Mouse (Mus musculus) kidney, embryonic 16.5 days (tissue): ENCODE data around the gene Col4a4. TPM values are rescaled to one million over a fixed set of nuclear protein-coding genes. Genes with fewer than 3 reads are reported as not detected.
A peak's percentile ranks its signal among the peaks of the same experiment; 100 is the strongest.

Source experiments
- ATAC-seq: fragments of 200-750 bp; cut with Nextera tagmentation; 2 replicates; pipeline ENCODE4 v1.8.0; 2017; ENCODE audit warnings: moderate TSS enrichment; ENCODE audit not compliant: low FRiP score, low TSS enrichment
- H3K27ac ChIP-seq: fragments of 300-500 bp; sonication (generic); 2 replicates; pipeline ENCODE4 v1.5.1; 2014; ENCODE audit warnings: low read length
- H3K27me3 ChIP-seq: fragments of 300-500 bp; sonication (generic); 2 replicates; pipeline ENCODE4 v1.6.1; 2014; ENCODE audit warnings: low read length, control low read depth, mixed read lengths; ENCODE audit not compliant: insufficient read depth
- H3K36me3 ChIP-seq: fragments of 300-500 bp; sonication (generic); 2 replicates; pipeline ENCODE4 v1.6.1; 2014; ENCODE audit warnings: low read length, control low read depth, mixed read lengths; ENCODE audit not compliant: insufficient read depth
- H3K4me1 ChIP-seq: fragments of 300-500 bp; sonication (generic); 2 replicates; pipeline ENCODE4 v1.6.1; 2014; ENCODE audit warnings: low read length, control low read depth, mixed read lengths; ENCODE audit not compliant: insufficient read depth
- H3K4me2 ChIP-seq: fragments of 300-500 bp; sonication (generic); replicated peaks from 2 replicates; pipeline ENCODE4 v1.6.1; 2014; ENCODE audit warnings: low read depth, low read length
- H3K4me3 ChIP-seq: fragments of 300-500 bp; sonication (generic); 2 replicates; pipeline ENCODE4 v1.5.1; 2014; ENCODE audit warnings: mild to moderate bottlenecking, low read length
- H3K9ac ChIP-seq: fragments of 300-500 bp; sonication (generic); replicated peaks from 2 replicates; pipeline ENCODE4 v1.6.1; 2014; ENCODE audit warnings: low read length
- H3K9me3 ChIP-seq: fragments of 300-500 bp; sonication (generic); 2 replicates; pipeline ENCODE4 v1.6.1; 2016; ENCODE audit warnings: low read length, control low read depth
- WGBS: fragments of 180-500 bp; shearing (Covaris S2); extraction: QIAGEN DNeasy Blood & Tissue Kit; methylation state at CpG from one replicate; pipeline ENCODE4 v1.1.7; 2014; 5-methylcytosine and 5-hydroxymethylcytosine counted together
- polyA plus RNA-seq: library from polyadenylated mRNA; unstranded; fragments of >200 nt; fragmentation: Nextera tagmentation; extraction: Ambion mirVana; gene quantifications from 2 replicates; pipeline ENCODE4 v1.2.1, GENCODE M21; 2015

Col4a4 gene
- polyA plus RNA-seq, 1 experiment from 2014 or later: 4.9 TPM

- H3K4me3 ChIP-seq: no peak overlapping the region
- H3K27ac ChIP-seq: no peak overlapping the region
- no peaks in the 10 kb centered on the region for H3K9me3 ChIP-seq
- no peak overlapping the region for H3K9ac ChIP-seq
- H3K4me1 ChIP-seq: no peaks in the 10 kb centered on the region
- H3K27me3 ChIP-seq: no peaks in the 10 kb centered on the region
- WGBS: 51% methylated on average over 4 of the region's 4 CpGs
- no peak for ATAC-seq
- no peaks in the 10 kb centered on the region for H3K36me3 ChIP-seq
- H3K4me2 ChIP-seq: no peak overlapping the region
Observed at GRCm38 (mm10) chr1:82443517-82443916, 143.1 kb downstream of the Col4a4 start.

DNA sequence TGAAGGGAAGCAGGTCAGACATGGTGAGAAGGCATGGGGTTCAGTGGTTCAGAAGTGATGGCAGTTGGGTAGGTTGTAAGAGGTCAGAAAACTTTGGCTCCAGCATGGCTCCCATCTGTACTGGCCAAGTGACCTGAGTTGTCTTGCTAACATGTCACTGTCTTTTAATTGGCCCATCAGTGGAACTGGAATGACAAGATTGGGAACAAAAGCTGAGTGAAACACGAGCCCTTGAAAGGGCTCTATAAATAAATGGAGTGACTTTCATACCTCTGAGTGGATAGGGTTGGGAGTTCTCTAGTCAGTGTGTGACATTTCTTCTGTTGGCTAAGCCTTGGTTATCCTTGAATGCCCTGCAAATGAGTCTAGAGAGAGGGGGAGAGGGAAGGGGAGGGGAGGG lies 146.5 kb downstream of the Col4a4 start:
- Histone ChIP-seq H3K9me3 (no peaks in the 10 kb centered on the region), H3K27me3 (no peaks in the 10 kb centered on the region), H3K27ac (no peak overlapping the region), H3K4me1 (no peaks in the 10 kb centered on the region), H3K9ac (no peak overlapping the region), H3K4me2 (no peak overlapping the region), H3K36me3 (no peaks in the 10 kb centered on the region), H3K4me3 (no peak overlapping the region)
- no peak for ATAC-seq
- 20% methylated on average over 1 of the region's 1 CpGs for WGBS

- H3K27ac ChIP-seq: no peak overlapping the region
- no peak overlapping the region for H3K4me3 ChIP-seq
- H3K9me3 ChIP-seq: no peaks in the 10 kb centered on the region
- 90% methylated on average over 3 of the region's 3 CpGs for WGBS
- ATAC-seq: no peak
- H3K9ac ChIP-seq: no peak overlapping the region
- H3K36me3 ChIP-seq: no peaks in the 10 kb centered on the region
- 0 out of 2 replicates have a peak, but pooled peaks cover 2% of the 10 kb centered on the region for H3K4me1 ChIP-seq
- no peak overlapping the region for H3K4me2 ChIP-seq
- H3K27me3 ChIP-seq: no peaks in the 10 kb centered on the region
Observed at GRCm38 (mm10) chr1:82437273-82437672, 149.4 kb downstream of the Col4a4 start.

GRCm38 (mm10) chr1:82433649-82434005 lies 153.0 kb downstream of the Col4a4 start:
- no peak overlapping the region for H3K9ac ChIP-seq
- no peaks in the 10 kb centered on the region for H3K36me3 ChIP-seq
- ATAC-seq: peak; percentile 28; the same call in 1 of the 2 replicates
- H3K4me1 ChIP-seq: 0 out of 2 replicates have a peak, but pooled peaks cover 2% of the 10 kb centered on the region
- H3K27ac ChIP-seq: no peak overlapping the region
- WGBS: 69% methylated on average over 5 of the region's 5 CpGs
- H3K9me3 ChIP-seq: no peaks in the 10 kb centered on the region
- H3K4me3 ChIP-seq: no peak overlapping the region
- H3K4me2 ChIP-seq: no peak overlapping the region
- H3K27me3 ChIP-seq: no peaks in the 10 kb centered on the region

DNA sequence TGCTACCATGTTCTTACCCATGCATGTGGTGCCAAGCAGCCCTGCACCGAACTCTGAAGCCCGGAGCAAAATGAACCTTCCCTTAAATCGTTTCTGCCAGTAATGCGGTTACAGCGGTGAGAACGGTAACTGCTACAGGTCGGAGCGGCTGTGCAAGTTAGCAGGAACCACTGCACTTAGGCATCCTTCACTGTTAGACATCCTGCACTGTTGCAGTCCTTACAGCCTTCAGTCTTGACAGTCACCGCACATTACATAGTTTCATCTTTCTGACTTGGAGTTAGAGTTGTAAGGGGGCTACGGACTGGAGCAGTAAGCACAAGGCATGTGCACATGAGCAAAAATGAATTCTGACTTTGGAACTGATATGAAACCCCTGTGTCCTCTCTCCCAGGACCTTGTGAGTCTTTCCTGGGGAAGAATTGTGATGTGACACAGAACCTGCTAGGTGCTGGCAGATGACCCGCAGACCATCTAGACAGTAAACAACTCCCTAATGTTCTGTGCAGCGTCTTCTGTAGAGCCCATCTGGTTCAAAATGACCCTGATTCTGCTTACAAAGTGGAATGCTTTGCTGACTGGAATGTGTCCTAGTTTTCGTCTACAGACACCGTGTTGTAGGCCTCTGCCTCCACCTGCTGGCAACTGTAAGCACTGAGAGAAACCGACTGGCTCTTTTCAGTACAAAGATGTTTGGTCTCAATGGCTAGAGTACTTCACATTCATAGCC lies 153.6 kb downstream of the Col4a4 start:
- 60% methylated on average over 15 of the region's 15 CpGs for WGBS

DNA sequence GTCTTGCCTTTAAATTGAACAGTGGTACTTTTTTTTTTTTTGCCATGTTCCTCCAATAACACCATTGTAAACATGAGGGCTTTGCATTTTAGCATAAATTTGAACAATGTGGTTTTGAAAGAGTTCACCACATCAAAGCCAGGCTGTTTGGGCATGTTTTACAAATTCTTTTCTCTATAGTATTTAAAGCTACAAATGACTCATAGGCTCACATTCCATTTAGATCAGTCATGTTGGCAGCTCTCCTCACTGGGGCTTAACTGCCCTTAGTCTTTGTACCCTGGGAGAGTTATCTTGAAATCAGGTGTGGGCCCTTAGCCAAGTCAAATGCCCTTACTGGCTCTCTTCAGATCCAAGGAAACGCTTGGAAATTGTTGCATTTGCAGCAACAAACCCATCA lies 157.6 kb downstream of the Col4a4 start:
- no peak overlapping the region for H3K9ac ChIP-seq
- 25% methylated on average over 1 of the region's 1 CpGs for WGBS
- no peaks in the 10 kb centered on the region for H3K36me3 ChIP-seq
- peaks cover 15% of the 10 kb centered on the region for H3K4me1 ChIP-seq
- no peaks in the 10 kb centered on the region for H3K9me3 ChIP-seq
- ATAC-seq: 0 out of 2 replicates have a peak, but pooled peaks have one; percentile 60
- no peaks in the 10 kb centered on the region for H3K27me3 ChIP-seq
- no peak overlapping the region for H3K4me3 ChIP-seq
- peak overlapping the region; percentile 54 for H3K27ac ChIP-seq
- H3K4me2 ChIP-seq: no peak overlapping the region

More for the DNA sequence above, 153.6 kb downstream of the Col4a4 start:
- H3K4me2 ChIP-seq: no peak overlapping the region
- no peak overlapping the region for H3K4me3 ChIP-seq
- peaks cover 7% of the 10 kb centered on the region for H3K4me1 ChIP-seq
- no peaks in the 10 kb centered on the region for H3K27me3 ChIP-seq
- peak; percentile 72; the same call in 1 of the 2 replicates for ATAC-seq
- no peaks in the 10 kb centered on the region for H3K9me3 ChIP-seq
- no peak overlapping the region for H3K9ac ChIP-seq
- no peaks in the 10 kb centered on the region for H3K36me3 ChIP-seq
- no peak overlapping the region for H3K27ac ChIP-seq

DNA sequence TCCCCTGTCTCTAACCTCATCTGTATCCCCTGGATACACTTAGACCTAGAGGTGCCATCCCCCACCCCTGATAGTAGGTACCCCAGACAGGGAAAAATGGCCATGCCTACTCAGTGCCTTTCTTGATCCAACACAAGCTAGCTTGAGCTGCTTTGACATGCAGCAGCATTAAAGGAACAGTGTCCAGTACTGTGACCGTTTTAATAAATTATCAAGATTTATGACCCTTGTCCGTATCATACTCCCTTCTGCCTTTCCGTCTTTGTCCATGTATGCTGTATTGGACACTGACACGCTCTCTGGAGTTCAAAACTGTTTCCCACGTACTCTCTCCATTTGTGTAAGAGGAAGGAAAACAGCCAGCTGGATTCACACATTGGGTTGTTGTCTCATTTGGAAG lies 158.9 kb downstream of the Col4a4 start:
- 24% methylated on average over 5 of the region's 5 CpGs for WGBS
- H3K27me3 ChIP-seq: no peaks in the 10 kb centered on the region
- H3K36me3 ChIP-seq: no peaks in the 10 kb centered on the region
- H3K9ac ChIP-seq: no peak overlapping the region
- peak; percentile 46; the same call in 1 of the 2 replicates for ATAC-seq
- no peaks in the 10 kb centered on the region for H3K9me3 ChIP-seq
- no peak overlapping the region for H3K27ac ChIP-seq
- H3K4me1 ChIP-seq: peaks cover 13% of the 10 kb centered on the region
- H3K4me3 ChIP-seq: no peak overlapping the region
- no peak overlapping the region for H3K4me2 ChIP-seq

DNA sequence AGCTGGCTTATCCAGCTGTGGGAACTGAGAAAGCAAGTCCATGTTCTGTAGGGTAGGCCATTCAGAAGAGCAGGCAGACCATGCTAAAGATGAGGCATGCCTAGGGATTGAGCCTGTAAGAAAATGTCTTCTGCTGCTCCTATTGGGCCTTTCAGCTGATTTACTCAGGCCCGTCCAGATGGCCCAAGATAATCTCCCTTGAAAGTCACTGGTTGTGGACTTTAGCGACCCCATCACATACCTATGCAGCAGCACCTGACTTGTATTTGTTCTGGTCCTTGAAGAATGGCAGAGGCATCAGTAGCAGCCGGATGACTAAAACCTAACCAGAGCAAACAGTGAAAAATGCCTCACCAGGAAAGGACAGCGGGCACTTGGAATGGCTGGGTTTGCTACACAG lies 171.0 kb downstream of the Col4a4 start:
- Histone ChIP-seq H3K36me3 (no peaks in the 10 kb centered on the region), H3K4me2 (no peak overlapping the region), H3K4me3 (no peak overlapping the region), H3K4me1 (peaks cover 7% of the 10 kb centered on the region; the same call in 1 of the 2 replicates), H3K27me3 (no peaks in the 10 kb centered on the region), H3K9ac (no peak overlapping the region), H3K9me3 (no peaks in the 10 kb centered on the region), H3K27ac (no peak overlapping the region)
- 89% methylated on average over 4 of the region's 4 CpGs for WGBS
- ATAC-seq: no peak

DNA sequence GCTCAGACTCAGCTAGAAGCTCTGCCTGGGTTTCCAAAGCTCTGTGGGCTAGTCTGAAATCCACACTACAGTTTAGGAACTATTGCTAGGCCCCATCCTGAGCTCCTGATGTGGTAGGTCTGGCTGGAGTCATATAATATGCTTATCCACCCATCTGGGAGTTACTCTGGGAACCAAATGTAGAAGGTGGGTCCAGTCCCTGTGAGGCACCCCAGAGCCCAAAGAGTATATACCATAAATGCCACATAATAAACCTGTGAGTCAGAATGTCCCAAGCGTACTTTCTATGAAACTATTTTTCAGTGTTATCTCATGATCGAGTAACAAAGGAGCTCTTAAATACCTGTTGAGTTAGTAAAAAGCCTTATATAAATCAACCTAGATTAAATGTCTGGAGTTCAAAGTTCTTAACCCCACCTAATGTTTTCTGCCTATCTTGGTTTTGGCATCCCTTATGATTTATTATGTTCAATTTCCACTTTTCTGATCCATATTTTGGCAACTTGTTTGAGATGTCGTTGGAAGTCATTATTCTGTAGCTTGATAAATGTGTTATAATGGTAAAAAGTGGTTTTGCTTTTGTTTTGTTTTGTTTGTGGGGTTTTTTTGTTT lies 172.1 kb downstream of the Col4a4 start:
- Histone ChIP-seq H3K9ac (no peak overlapping the region), H3K27me3 (no peaks in the 10 kb centered on the region), H3K9me3 (no peaks in the 10 kb centered on the region), H3K36me3 (no peaks in the 10 kb centered on the region), H3K4me3 (no peak overlapping the region), H3K4me1 (peaks cover 7% of the 10 kb centered on the region; the same call in 1 of the 2 replicates), H3K4me2 (no peak overlapping the region), H3K27ac (no peak overlapping the region)
- no peak for ATAC-seq
- WGBS: 80% methylated on average over 3 of the region's 3 CpGs

- H3K4me1 ChIP-seq: peaks cover 7% of the 10 kb centered on the region; the same call in 1 of the 2 replicates
- WGBS: 32% methylated on average over 4 of the region's 4 CpGs
- no peak overlapping the region for H3K9ac ChIP-seq
- no peaks in the 10 kb centered on the region for H3K9me3 ChIP-seq
- no peaks in the 10 kb centered on the region for H3K27me3 ChIP-seq
- no peak overlapping the region for H3K4me3 ChIP-seq
- H3K36me3 ChIP-seq: no peaks in the 10 kb centered on the region
- no peak overlapping the region for H3K27ac ChIP-seq
- H3K4me2 ChIP-seq: no peak overlapping the region
- no peak for ATAC-seq
Observed at GRCm38 (mm10) chr1:82412085-82412484, 174.6 kb downstream of the Col4a4 start.
